Mouse (Mus musculus) kidney, adult 2 months (tissue): ENCODE results near the gene Btn1a1.

ENCODE experiments used
- CTCF ChIP-seq: fragments of 200-500 bp; conservative IDR thresholded peaks from 2 replicates; pipeline ENCODE4 v1.5.1; 2011; ENCODE audit warnings: low read depth, mild to moderate bottlenecking, control low read depth, low read length, moderate library complexity, mixed read lengths; ENCODE audit not compliant: insufficient read depth, insufficient read length
- POLR2A ChIP-seq: fragments of 200-500 bp; IDR thresholded peaks from one replicate; pipeline ENCODE4 v1.6.1; 2011; ENCODE audit warnings: low read depth, low read length, control low read depth

- TF ChIP-seq CTCF (no peak), POLR2A (no peak)
These were observed 44.4 kb upstream of the Btn1a1 start for GRCm38 (mm10) chr13:23510127-23510526.
